Mouse (Mus musculus): ENCODE measurements around the gene Hist1h3b.
"Not testable (repeated sequence)": the region's sequence is repeated elsewhere in the genome, so short reads cannot be mapped to it uniquely, and the experiment has no call there.

DNA sequence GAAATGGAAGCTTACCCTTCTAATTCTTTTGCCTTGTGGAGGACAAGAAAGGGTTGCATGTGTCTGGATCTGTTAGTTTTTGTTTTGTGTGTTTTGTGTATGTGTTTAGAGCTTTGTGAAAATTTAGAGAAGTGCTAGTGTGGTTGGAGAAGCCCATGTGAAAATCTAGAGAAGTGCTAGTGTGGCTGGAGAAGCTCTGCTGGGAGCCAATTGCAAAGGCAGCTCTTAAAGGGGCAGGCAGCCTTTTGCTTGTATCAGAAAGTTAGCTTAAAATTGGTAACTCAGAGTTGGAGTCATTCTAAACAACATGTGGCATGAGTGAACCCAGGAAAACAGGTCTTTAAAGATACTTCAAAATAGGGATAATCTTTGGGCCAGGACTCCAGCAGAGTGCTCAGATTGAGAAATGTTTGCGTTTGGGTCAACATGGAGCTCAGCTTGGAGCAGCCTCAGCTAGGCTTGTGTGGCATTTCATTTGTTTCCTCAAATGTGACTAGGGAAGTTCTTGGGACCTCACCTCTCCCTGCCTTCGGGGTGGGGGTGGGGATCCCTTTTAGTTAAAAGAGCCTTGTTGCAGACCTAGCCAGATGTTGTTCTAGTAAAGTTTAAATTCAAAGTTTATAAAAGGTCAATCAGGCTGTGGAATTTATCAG, 34.3 kb upstream of the Hist1h3b start:
- not testable (repeated sequence) for TF ChIP-seq POLR2A (IDR thresholded peaks at IDR 0.05; ENCODE audit: insufficient read length, low read depth); TCF12 (IDR thresholded peaks at IDR 0.05; ENCODE audit: insufficient read depth, poor library complexity, severe bottlenecking); SRF (IDR thresholded peaks at IDR 0.05; ENCODE audit: control insufficient read depth, insufficient read length, low read depth); E2F4 (IDR thresholded peaks at IDR 0.05; ENCODE audit: insufficient read depth); USF1 (IDR thresholded peaks at IDR 0.05; ENCODE audit: low read depth); POLR2AphosphoS2 (IDR thresholded peaks at IDR 0.05; ENCODE audit: insufficient read length, low read depth); MYOD1 (IDR thresholded peaks at IDR 0.05; ENCODE audit: control insufficient read depth in 1 of 3, insufficient read length in 2 of 3, low read depth in 2 of 3); CEBPB (IDR thresholded peaks at IDR 0.05; ENCODE audit: insufficient read depth, poor library complexity, severe bottlenecking); MAX (IDR thresholded peaks at IDR 0.05; ENCODE audit: low read depth); MYOG (IDR thresholded peaks at IDR 0.05; ENCODE audit: control insufficient read depth in 1 of 3, insufficient read depth in 1 of 3, insufficient read length in 2 of 3, low read depth in 2 of 3); TCF3 (IDR thresholded peaks at IDR 0.05; ENCODE audit: insufficient read length, low read depth); REST (IDR thresholded peaks at IDR 0.05; ENCODE audit: insufficient read depth, insufficient read length)

Measured in myocyte (in vitro differentiated cells).